Mouse (Mus musculus) ovary, postnatal 36 days (tissue): ENCODE data around the gene Magt1.
"Not testable (repeated sequence)": the region's sequence is repeated elsewhere in the genome, so short reads cannot be mapped to it uniquely, and the experiment has no call there.

Experiments used
- DNase-seq: peaks from one replicate; pipeline ENCODE4 v3.0.0; 2022; ENCODE audit warnings: low spot score, mixed read lengths

The Magt1 gene

DNA sequence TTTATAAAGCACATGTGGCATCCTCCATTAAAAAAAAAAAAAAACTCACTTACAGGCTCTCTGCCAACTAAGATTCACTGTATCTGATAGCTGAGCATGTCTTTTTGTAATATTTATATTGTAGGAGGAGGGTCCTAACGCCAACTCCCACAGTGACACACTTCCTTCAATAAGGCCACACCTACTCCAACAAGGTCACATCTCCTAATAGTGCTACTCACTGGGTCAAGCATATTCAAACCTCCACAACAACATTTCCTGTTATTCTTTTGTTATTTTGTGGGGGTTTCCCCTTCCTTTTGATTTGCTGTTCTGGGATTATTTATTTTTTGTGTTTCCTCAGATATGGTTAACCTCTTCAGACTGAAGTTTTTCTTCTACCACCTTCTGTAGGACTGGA, 65.3 kb downstream of the Magt1 start:
- no peak for DNase-seq

DNA sequence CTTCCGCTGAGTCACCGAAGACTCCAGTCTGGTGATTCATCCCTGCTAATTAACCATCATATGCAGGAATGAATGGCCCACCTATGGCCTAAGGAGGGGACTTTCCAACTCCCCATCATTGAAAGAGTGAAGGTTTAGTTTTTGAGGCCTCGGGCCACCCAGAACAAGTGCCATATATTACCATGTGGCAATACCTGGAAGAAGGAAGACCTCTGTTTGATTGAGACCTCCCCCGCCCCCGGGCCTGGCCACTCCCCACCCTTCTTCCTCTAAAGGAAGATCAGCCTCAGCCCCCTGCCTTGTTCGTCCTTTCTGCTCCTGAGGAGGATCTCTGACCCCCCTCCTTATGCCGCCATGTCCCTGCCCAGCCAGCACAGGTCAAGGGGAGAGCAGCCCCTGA, 72.5 kb downstream of the Magt1 start:
- no peak for DNase-seq

DNA sequence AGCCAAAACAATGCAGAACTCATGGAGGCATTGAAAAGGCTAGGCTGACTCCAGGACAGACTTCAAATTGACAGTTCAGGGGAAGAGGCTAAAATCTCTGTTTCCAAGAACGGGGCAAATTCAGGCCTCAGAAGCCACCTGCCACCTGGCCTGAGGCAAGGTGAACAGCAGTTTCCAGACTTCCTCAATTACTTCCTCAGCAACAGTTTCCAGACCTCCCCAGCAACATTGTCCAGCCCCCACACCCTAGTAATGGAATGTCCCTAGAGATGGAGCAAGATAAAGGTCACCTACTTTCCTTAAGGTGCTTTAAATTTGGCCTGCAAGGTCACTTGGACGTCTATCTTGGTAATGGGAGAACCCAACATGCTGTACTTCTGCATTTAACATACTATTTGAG, 74.0 kb downstream of the Magt1 start:
- no peak for DNase-seq

DNA sequence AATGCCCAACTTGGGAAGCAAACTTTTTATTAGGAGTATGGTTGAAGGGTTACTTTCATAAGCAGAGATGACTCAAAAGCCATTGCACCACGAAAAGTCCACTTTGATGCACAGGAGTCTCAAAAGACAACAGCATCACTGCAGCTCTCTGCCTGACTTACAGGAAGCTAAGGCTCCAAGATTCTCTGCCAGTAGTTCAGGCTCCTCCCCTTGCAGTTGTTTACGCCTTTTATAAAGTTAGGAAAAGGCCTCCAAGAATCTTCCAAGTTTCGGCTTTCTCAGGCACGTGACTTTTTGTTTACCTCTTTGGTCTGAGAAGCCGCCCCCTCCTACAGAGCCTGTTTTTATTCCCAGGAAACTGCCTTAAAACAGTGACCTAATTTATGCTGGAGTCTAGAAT, 77.4 kb downstream of the Magt1 start:
- no peak for DNase-seq

DNA sequence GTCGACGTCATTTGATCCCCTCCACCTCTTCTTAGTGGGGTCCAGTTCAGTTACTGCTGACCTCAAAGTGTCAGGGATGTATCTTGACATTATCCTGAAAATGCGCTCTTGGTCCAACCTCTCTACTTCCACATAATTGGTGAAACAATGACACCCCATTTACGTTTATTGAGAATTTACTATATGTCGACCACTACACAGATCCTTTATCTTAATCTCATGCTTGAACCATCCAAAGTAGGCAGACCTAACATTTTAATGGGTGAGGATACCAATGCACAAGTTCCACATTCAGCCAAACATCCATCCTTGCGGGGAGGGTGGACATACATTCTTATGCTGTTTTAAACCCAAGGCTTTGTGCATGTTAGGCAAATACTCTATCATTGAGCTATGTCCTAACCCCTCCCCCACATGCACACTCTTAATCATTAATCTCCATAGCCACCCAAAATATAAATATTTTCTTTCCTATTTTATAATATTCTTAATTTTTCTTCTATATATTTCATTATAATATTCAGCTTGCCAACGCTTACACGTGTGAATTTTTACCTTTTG, 82.1 kb downstream of the Magt1 start:
- DNase-seq, result no peak

DNA sequence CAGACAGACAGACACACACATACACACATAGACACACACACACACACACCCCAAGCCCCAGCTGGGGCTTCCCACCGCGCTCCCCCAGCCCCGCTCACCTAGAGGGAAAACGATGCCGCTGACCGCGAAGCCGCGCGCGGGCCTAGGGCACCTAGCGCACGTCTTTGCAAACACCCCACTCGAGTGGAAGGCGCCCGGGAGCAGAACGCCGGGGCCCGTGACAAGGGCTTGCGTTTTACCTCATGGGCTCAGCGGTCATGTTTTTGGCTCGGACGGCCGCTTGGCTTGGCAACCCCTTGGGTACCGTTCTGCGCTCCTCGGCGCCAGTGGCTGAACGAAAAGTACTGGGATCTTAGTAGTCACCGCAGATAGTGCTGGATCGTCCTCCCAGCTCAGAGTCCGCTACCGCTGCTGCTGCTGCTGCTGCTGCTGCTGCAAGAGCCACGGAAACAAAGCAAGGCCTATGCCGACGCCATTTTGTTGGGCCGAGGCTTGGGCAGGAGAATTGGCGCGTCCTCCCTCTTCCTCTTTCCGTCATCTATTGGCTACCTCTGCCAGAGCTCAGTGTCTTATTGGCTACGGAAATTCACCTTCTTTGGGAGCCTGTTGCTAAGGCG, 82.7 kb downstream of the Magt1 start, which contains the start of gene Atrx:
TSS of gene Atrx (minus strand) at position 543 of the 617 bp plus-strand sequence.
- peak; percentile 66 for DNase-seq

DNA sequence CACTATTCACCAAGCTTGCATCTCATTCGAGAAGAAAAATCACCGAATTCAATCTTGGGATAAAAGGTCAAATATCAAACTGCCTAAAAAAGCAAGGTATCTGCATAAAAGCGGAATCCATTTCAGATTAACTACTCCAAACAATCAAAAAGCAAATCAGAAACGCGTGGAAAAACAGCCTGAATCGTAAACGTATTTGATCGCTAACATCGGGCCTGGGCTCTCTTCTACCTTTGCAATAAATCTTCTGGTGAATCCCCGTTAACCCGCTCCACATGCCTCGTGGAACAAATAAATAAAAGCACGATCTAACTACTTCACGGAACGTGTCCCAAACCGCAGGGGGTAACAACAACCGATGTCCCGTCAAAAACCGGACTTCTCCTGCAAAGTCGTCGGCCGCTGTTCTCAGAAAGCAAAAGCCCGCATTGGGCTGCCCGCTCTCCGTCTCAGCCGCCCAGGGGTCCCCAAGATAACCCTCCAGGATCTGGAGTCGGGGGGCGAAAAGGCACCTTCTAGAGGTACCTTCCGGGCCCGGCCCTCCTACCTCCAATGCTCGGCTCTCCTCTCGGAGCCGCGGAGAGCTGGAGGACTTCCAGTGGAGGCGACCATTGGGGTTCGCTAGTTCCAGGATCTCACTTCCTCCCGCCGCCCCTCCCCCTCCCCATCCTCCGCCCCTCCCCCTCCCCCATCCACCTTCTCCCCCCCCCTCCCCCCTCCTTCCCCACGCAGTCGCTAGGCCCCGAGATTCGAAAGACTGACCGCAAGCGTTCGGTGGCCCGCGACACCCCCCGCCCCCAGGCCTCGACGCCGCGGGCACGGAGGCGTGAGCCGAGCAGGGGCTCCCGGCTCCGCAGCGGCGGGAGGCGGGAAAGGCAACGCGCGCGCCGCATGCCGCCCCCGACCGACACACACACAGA, 83.5 kb downstream of the Magt1 start:
- DNase-seq, result peak; percentile 31

DNA sequence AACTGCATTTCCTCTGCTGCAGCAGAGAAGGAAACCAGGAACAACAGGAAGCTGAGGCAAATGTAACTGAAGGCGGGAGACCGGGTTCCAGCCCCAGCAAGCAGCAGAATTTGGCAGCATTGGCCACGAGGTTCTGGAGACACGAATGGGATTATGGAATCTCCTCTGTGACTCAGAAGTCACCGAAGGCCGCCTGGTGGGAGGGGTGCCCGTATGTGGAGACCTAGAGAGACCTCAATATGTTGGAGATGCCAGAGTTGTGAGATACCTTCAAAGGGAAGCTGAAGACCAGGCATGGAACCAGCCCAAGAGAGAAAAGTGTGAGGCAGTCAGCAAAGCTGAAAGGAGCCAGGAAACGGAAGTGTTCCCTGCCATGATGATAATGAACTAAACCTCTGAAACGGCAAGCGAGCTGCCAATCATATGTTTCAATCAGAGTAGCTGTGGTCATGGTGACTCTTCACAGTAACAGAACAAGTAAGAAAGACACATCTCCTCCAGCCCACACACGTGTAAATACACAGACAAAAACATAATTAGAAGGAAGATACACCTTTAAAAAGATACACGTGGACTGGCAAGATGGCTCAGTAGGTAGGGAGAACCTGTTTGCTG, 85.5 kb downstream of the Magt1 start:
- DNase-seq, result no peak

DNA sequence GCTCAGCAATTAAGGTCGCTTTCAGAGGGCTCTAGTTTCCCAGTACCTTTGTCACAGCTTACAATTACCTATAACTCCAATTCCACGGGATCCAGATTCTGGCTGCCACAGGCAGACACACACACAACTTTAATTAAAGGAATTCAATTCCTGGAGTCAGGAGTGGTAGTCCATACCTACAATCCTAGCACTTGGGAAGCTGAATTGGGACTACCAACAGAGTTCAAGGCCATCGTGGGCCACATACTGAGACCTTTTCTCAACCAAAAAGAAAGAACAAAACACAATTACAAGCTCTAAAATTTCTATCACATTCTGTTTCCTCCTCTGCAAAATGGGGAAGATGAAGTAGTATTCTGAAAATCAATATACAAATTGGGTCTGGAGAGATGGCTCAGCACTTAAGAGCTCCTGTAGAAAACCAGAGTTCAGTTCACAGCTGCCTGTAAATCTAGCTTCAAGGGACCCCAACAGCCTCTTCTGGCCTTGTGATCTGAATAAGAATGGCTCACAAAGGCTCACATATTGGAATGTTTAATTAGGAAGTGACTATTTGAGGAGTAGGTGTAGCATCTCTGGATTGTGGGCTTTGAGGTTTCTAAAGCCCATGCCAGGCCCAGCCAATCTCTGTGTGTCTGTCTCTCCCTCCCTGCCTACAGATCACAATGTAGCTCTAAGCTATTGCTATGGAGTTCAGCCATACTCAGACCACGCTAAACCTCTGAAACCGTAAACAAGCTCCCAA, 87.2 kb downstream of the Magt1 start:
- DNase-seq, result no peak

DNA sequence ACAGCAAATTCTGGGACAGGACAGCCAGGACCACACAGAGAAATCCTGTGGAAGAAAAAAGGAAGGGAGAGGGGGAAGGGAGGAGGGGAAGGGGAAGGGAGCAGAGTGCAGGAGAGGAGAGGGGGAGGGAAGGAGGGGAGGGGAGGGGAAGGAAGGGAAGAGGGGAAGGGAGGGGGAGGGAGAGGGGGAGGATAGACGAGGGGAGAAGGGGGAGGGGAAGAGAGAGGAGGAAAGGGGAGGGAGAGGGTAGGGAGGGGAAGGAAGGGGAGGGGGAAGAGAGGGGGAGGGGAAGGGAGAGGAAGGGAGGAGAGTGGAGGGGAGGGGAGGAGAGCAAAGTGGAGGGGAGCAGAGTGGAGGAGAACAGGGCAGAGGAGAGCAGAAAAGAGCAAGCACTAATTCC, 87.8 kb downstream of the Magt1 start:
- no peak for DNase-seq

DNA sequence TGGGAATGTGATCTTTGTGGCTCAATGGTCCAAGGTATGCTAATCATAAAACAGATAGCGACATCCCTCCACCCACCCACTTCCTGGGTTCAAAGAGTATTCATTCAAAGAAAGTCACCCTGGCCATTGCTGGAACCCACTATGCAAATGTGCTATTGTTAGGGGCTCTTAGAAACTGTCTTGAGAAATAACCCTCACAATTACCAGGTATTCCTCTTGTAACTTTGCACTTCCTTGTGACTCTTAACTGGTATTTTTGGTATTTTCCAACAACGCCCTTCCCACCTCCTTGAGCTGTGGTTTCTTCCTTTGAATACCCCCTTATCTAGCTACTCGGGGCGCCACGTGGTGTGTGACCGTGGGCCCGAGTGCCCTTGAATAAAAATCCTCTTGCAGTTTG, 88.7 kb downstream of the Magt1 start:
- DNase-seq, result not testable (repeated sequence)

DNA sequence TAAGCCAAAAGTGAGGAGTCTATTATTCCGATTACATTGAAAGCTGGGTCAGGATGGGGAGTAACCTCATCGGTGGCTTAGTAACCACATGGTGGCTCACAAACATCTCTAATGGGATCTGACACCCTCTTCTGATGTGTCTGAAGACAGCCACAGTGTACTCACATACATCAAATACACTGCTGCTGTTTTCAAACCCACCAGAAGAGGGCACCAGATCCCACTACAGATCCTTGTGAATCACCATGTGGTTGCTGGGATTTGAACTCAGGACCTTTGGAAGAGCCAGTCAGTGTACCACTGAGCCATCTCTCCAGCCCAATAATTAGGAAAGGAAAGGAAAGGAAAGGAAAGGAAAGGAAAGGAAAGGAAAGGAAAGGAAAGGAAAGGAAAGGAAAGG, 90.3 kb downstream of the Magt1 start:
- no peak for DNase-seq
